Mouse (Mus musculus): Measurements from ENCODE around the gene Wars2. TPM values are rescaled to one million over a fixed set of nuclear protein-coding genes. Genes with fewer than 3 reads are reported as not detected.

The Wars2 gene
- polyA plus RNA-seq, 1 experiment from 2014 or later, result 4.9 TPM

DNA sequence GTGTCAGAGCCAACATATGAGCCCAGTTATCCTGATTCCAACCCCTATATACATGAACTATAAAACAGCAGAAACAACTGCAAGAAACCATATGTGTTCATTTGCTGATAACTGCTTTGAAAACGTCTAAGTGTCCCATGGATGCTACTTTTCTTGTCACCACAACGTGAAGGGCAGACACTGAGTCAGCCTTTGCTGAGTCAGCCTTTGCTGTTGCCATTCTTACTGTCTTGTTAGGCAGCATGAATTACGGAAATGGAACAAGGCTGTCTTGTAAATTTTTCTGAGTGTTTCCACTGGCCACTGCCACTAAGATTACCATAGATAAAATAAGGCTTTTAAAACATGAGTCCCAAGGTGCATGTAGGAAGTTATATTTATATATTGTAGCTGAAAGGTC is 7.0 kb downstream of the Wars2 start:
- H3K9me3 ChIP-seq (ENCODE audit: control insufficient read depth, low read length), result no peaks in the 10 kb centered on the region
- no peak for ATAC-seq
- H3K27me3 ChIP-seq (replicated peaks; ENCODE audit: control insufficient read depth, insufficient read depth, low read length), result no peaks in the 10 kb centered on the region
- 83% methylated on average over 3 of the region's 3 CpGs for WGBS
- H3K4me1 ChIP-seq (ENCODE audit: control insufficient read depth, insufficient read depth, low read depth, low read length), result no peaks in the 10 kb centered on the region
- no peaks in the 10 kb centered on the region for H3K36me3 ChIP-seq (ENCODE audit: control insufficient read depth, insufficient read depth, low read length)
- H3K4me3 ChIP-seq (ENCODE audit: low read length), result no peak overlapping the region
- H3K27ac ChIP-seq (ENCODE audit: low read depth, low read length), result no peak overlapping the region
- H3K9ac ChIP-seq (ENCODE audit: low read depth, low read length), result no peak overlapping the region
- no peak overlapping the region for H3K4me2 ChIP-seq (ENCODE audit: low read length)

DNA sequence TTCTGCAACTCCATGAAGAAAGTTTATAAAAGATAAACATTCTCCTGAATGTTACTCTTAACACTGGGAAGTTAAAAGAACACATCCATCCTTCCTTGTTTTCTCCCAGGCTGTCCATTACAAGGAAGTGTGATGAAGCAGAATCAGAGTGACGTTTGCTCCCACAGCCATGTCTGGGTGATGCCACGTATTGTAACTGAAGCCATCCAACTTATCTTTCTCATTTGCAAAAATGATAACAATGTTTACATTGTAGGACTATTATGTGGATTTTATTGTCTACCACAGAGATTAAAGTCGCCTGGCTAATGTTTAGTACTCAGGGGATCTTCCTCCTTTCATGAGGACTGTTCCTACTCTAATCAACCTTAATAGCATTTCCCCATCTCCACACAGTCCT is 8.2 kb downstream of the Wars2 start:
- no peak overlapping the region for H3K4me2 ChIP-seq (ENCODE audit: low read length)
- H3K9me3 ChIP-seq (ENCODE audit: control insufficient read depth, low read length), result no peaks in the 10 kb centered on the region
- no peaks in the 10 kb centered on the region for H3K4me1 ChIP-seq (ENCODE audit: control insufficient read depth, insufficient read depth, low read depth, low read length)
- H3K27ac ChIP-seq (ENCODE audit: low read depth, low read length), result no peak overlapping the region
- ATAC-seq, result no peak
- no peak overlapping the region for H3K4me3 ChIP-seq (ENCODE audit: low read length)
- H3K9ac ChIP-seq (ENCODE audit: low read depth, low read length), result no peak overlapping the region
- 80% methylated on average over 3 of the region's 3 CpGs for WGBS
- no peaks in the 10 kb centered on the region for H3K36me3 ChIP-seq (ENCODE audit: control insufficient read depth, insufficient read depth, low read length)
- no peaks in the 10 kb centered on the region for H3K27me3 ChIP-seq (replicated peaks; ENCODE audit: control insufficient read depth, insufficient read depth, low read length)

DNA sequence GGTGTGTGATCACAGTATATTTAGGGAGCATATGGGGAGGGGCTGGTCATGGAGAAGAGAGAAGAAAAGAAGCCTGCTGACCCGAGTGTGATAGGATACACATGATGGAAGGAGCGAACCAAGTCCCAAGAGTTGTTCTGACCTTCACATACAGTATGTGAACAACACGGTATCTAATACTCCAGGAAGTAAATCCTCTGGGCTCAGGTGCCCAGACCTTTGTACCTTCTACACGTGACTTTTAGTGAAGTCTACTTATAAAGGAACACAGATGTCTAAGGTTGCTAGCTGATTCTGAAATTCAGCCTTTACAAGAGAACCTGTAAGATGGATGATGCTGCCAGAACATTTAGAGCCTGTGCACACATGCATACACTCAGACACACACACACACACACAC is 15.4 kb downstream of the Wars2 start:
- Histone ChIP-seq H3K4me2 (ENCODE audit: low read length) (no peak overlapping the region), H3K27ac (ENCODE audit: low read depth, low read length) (no peak overlapping the region), H3K9me3 (ENCODE audit: control insufficient read depth, low read length) (no peaks in the 10 kb centered on the region; the same call in 1 of the 2 replicates), H3K36me3 (ENCODE audit: control insufficient read depth, insufficient read depth, low read length) (no peaks in the 10 kb centered on the region), H3K27me3 (replicated peaks; ENCODE audit: control insufficient read depth, insufficient read depth, low read length) (no peaks in the 10 kb centered on the region), H3K4me1 (ENCODE audit: control insufficient read depth, insufficient read depth, low read depth, low read length) (no peaks in the 10 kb centered on the region; the same call in 1 of the 2 replicates), H3K4me3 (ENCODE audit: low read length) (no peak overlapping the region), H3K9ac (ENCODE audit: low read depth, low read length) (no peak overlapping the region)
- 91% methylated on average over 4 of the region's 4 CpGs for WGBS
- no peak for ATAC-seq

DNA sequence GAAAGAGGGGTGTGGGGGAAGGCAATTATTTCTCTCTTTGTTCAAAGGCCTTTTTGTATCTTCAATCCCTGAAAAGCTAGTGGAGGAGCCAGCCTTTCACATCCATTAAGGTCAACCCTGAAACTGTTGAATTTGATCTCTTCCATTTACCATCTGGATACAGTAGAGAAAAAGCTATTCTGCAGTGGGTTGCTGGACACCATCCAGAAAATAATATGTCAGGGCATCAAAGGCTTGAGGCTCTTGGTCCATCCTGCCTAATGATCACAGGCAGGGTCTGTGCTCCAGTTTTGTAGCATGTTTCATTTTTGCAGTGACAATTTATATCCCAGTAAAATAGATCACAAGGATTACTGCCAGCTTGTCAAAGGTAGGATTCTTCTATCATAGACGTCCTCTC is 16.1 kb downstream of the Wars2 start:
- H3K4me1 ChIP-seq (ENCODE audit: control insufficient read depth, insufficient read depth, low read depth, low read length), result no peaks in the 10 kb centered on the region; the same call in 1 of the 2 replicates
- no peak overlapping the region for H3K4me2 ChIP-seq (ENCODE audit: low read length)
- no peak for ATAC-seq
- WGBS, result 57% methylated on average over 1 of the region's 1 CpGs
- H3K36me3 ChIP-seq (ENCODE audit: control insufficient read depth, insufficient read depth, low read length), result no peaks in the 10 kb centered on the region
- no peak overlapping the region for H3K27ac ChIP-seq (ENCODE audit: low read depth, low read length)
- no peaks in the 10 kb centered on the region; the same call in 1 of the 2 replicates for H3K9me3 ChIP-seq (ENCODE audit: control insufficient read depth, low read length)
- no peaks in the 10 kb centered on the region for H3K27me3 ChIP-seq (replicated peaks; ENCODE audit: control insufficient read depth, insufficient read depth, low read length)
- H3K9ac ChIP-seq (ENCODE audit: low read depth, low read length), result no peak overlapping the region
- no peak overlapping the region for H3K4me3 ChIP-seq (ENCODE audit: low read length)

DNA sequence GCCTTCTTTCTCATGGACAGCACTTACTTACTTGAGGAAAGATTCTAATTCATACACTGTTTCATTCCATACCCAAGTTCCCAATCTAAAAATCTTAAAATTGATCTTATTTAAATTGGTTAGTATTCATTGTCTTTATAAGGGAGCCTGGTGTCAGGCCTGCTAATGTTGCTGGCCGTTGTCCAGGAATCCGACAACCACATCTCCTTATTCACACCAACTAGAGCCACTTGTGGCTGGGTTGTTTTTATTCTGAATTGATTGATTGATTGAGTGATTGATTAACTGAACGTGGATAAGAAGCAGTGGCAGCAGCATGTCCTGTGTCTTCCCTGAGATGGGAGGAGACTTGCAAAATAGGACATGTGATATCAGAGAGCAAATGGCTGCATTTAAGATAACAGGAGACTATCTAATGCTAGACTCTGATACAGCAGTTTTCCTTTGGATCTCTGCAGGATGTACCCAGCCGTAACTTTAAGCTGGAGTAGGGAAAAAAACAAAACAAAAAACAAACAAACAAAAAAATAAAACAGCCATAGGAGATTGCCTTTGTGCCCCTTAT is 16.7 kb downstream of the Wars2 start:
- Histone ChIP-seq H3K36me3 (ENCODE audit: control insufficient read depth, insufficient read depth, low read length) (no peaks in the 10 kb centered on the region), H3K4me2 (ENCODE audit: low read length) (no peak overlapping the region), H3K27ac (ENCODE audit: low read depth, low read length) (no peak overlapping the region), H3K27me3 (replicated peaks; ENCODE audit: control insufficient read depth, insufficient read depth, low read length) (no peaks in the 10 kb centered on the region), H3K9me3 (ENCODE audit: control insufficient read depth, low read length) (no peaks in the 10 kb centered on the region; the same call in 1 of the 2 replicates), H3K9ac (ENCODE audit: low read depth, low read length) (no peak overlapping the region), H3K4me1 (ENCODE audit: control insufficient read depth, insufficient read depth, low read depth, low read length) (no peaks in the 10 kb centered on the region; the same call in 1 of the 2 replicates), H3K4me3 (ENCODE audit: low read length) (no peak overlapping the region)
- ATAC-seq, result no peak; the same call in 1 of the 2 replicates
- WGBS, result 43% methylated on average over 4 of the region's 4 CpGs

DNA sequence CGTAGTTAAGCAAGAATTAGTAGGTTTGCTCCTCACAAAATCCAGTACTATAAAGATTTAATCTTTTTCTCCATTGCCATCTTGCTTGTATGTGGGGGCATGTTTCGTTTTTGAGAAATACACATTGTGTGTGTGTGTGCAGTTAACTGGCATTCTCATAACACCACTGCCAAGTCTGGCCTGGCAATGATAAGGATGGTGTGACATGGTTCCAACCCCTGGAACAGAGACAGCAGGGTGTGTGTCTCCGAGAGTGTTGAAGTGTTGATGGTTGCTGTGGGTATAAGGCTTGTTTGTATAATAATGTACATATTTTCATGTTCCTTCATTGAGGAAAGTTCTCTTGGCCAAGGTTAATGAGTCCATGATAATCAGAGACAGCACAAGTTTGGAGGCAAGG is 19.1 kb downstream of the Wars2 start:
- H3K27ac ChIP-seq (ENCODE audit: low read depth, low read length), result no peak overlapping the region
- WGBS, result 93% methylated on average over 3 of the region's 3 CpGs
- H3K4me2 ChIP-seq (ENCODE audit: low read length), result no peak overlapping the region
- no peak overlapping the region for H3K4me3 ChIP-seq (ENCODE audit: low read length)
- no peak for ATAC-seq
- H3K9me3 ChIP-seq (ENCODE audit: control insufficient read depth, low read length), result no peaks in the 10 kb centered on the region; the same call in 1 of the 2 replicates
- no peaks in the 10 kb centered on the region; the same call in 1 of the 2 replicates for H3K4me1 ChIP-seq (ENCODE audit: control insufficient read depth, insufficient read depth, low read depth, low read length)
- H3K27me3 ChIP-seq (replicated peaks; ENCODE audit: control insufficient read depth, insufficient read depth, low read length), result no peaks in the 10 kb centered on the region
- H3K9ac ChIP-seq (ENCODE audit: low read depth, low read length), result no peak overlapping the region
- no peaks in the 10 kb centered on the region for H3K36me3 ChIP-seq (ENCODE audit: control insufficient read depth, insufficient read depth, low read length)

DNA sequence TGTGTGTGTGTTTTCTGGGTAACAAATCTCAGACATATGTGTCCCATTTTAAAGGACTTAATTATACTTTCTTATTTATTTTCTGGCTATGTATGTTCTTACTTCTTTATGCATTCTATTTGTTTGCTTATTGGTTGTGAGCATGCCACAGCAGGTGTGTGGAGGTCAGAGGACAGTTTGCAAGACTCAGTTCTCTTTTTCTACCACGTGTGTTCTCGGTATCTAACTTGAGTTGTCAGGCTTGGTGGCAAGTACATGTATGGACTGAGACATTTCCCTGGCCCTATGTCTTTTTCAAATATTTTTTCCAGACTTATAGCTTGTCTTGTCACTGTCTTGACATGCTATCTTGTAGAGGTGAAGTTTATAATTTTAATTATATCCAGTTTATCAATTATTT is 21.3 kb downstream of the Wars2 start:
- no peak for ATAC-seq

DNA sequence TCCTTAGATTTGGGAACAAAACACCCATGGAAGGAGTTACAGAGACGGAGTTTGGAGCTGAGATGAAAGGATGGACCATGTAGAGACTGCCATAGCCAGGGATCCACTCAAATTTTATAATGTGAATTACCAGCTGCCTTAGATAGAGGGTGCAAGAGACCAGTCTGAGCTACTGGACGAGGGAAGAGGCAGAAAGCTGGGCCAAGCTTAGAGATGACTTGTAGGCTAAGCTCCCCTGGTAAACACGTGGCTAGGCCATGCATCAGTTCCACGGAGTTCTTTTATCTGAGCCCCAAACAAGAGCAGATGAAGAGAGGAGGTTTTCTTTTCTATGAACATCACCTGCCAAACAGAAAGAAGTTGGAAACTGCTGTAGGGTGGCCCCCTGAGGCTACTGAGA is 26.9 kb downstream of the Wars2 start:
- no peaks in the 10 kb centered on the region for H3K27me3 ChIP-seq (replicated peaks; ENCODE audit: control insufficient read depth, insufficient read depth, low read length)
- no peak overlapping the region for H3K4me3 ChIP-seq (ENCODE audit: low read length)
- WGBS, result 67% methylated on average over 4 of the region's 4 CpGs
- no peaks in the 10 kb centered on the region for H3K4me1 ChIP-seq (ENCODE audit: control insufficient read depth, insufficient read depth, low read depth, low read length)
- H3K9ac ChIP-seq (ENCODE audit: low read depth, low read length), result no peak overlapping the region
- no peaks in the 10 kb centered on the region for H3K9me3 ChIP-seq (ENCODE audit: control insufficient read depth, low read length)
- H3K4me2 ChIP-seq (ENCODE audit: low read length), result no peak overlapping the region
- H3K27ac ChIP-seq (ENCODE audit: low read depth, low read length), result no peak overlapping the region
- no peaks in the 10 kb centered on the region for H3K36me3 ChIP-seq (ENCODE audit: control insufficient read depth, insufficient read depth, low read length)
- no peak for ATAC-seq

More for the DNA sequence above, 21.3 kb downstream of the Wars2 start:
- 89% methylated on average over 2 of the region's 2 CpGs for WGBS
- Histone ChIP-seq H3K4me1 (ENCODE audit: control insufficient read depth, insufficient read depth, low read depth, low read length) (no peaks in the 10 kb centered on the region), H3K9ac (ENCODE audit: low read depth, low read length) (no peak overlapping the region), H3K36me3 (ENCODE audit: control insufficient read depth, insufficient read depth, low read length) (no peaks in the 10 kb centered on the region), H3K4me2 (ENCODE audit: low read length) (no peak overlapping the region), H3K27me3 (replicated peaks; ENCODE audit: control insufficient read depth, insufficient read depth, low read length) (no peaks in the 10 kb centered on the region), H3K9me3 (ENCODE audit: control insufficient read depth, low read length) (no peaks in the 10 kb centered on the region; the same call in 1 of the 2 replicates), H3K27ac (ENCODE audit: low read depth, low read length) (no peak overlapping the region), H3K4me3 (ENCODE audit: low read length) (no peak overlapping the region)

DNA sequence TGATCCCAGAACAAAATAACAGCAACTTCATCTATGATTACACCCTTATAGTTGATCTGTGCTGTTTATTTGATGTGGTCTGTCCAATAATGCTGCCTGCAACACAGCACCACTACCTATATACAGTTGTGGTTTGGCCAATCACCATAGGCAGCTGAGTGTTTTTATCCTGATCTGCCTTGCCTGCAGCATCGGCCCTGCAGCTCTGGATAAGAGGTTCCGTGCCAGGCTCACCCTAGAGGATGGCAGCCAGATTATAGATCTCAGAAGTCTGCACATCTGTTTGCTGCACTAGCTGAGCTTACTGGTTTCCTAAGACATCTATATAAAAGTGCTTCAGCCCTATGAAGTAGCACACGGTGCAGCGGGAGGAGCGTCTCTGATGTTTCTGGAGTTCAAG is 32.3 kb downstream of the Wars2 start:
- Histone ChIP-seq H3K9me3 (ENCODE audit: control insufficient read depth, low read length) (no peaks in the 10 kb centered on the region), H3K4me1 (ENCODE audit: control insufficient read depth, insufficient read depth, low read depth, low read length) (no peaks in the 10 kb centered on the region), H3K27me3 (replicated peaks; ENCODE audit: control insufficient read depth, insufficient read depth, low read length) (no peaks in the 10 kb centered on the region), H3K4me2 (ENCODE audit: low read length) (no peak overlapping the region), H3K27ac (ENCODE audit: low read depth, low read length) (no peak overlapping the region), H3K36me3 (ENCODE audit: control insufficient read depth, insufficient read depth, low read length) (no peaks in the 10 kb centered on the region), H3K9ac (ENCODE audit: low read depth, low read length) (no peak overlapping the region), H3K4me3 (ENCODE audit: low read length) (no peak overlapping the region)
- no peak for ATAC-seq
- WGBS, result 91% methylated on average over 5 of the region's 5 CpGs
